Mouse (Mus musculus) erythroblast, embryonic 14.5 days (primary cell): ENCODE measurements around the gene Gm49380. TPM values are rescaled to one million over a fixed set of nuclear protein-coding genes. Genes with fewer than 3 reads are reported as not detected.

ENCODE experiments used
- H3K27me3 ChIP-seq: 2 replicates; pipeline ENCODE4 v1.6.1; 2012; ENCODE audit warnings: inconsistent platforms; ENCODE audit not compliant: control insufficient read depth
- H3K36me3 ChIP-seq: 2 replicates; pipeline ENCODE4 v1.6.1; 2012; ENCODE audit warnings: mild to moderate bottlenecking, inconsistent platforms; ENCODE audit not compliant: control insufficient read depth
- H3K4me1 ChIP-seq: 2 replicates; pipeline ENCODE4 v1.6.1; 2012; ENCODE audit warnings: inconsistent platforms; ENCODE audit not compliant: control insufficient read depth
- H3K4me3 ChIP-seq: replicated peaks from 2 replicates; pipeline ENCODE3; 2012; ENCODE audit warnings: moderate library complexity, mild to moderate bottlenecking, inconsistent platforms
- H3K9me3 ChIP-seq: 2 replicates; pipeline ENCODE4 v1.6.1; 2012; ENCODE audit warnings: low read length, inconsistent platforms, mixed read lengths; ENCODE audit not compliant: control insufficient read depth
- GATA1 ChIP-seq: IDR thresholded peaks from 2 replicates; pipeline ENCODE4 v1.6.1; 2012; ENCODE audit warnings: low read length, inconsistent platforms, mixed read lengths
- TAL1 ChIP-seq: IDR thresholded peaks from 3 replicates; pipeline ENCODE4 v1.6.1; 2012; ENCODE audit warnings: low read length, inconsistent platforms, mixed read lengths
- polyA plus RNA-seq: library from polyadenylated mRNA; stranded (reverse); fragments of >175 nt; gene quantifications from 2 replicates; pipeline ENCODE4 v1.2.3, GENCODE M21; 2012

The Gm49380 gene
- polyA plus RNA-seq, 1 experiment, result not detected

DNA sequence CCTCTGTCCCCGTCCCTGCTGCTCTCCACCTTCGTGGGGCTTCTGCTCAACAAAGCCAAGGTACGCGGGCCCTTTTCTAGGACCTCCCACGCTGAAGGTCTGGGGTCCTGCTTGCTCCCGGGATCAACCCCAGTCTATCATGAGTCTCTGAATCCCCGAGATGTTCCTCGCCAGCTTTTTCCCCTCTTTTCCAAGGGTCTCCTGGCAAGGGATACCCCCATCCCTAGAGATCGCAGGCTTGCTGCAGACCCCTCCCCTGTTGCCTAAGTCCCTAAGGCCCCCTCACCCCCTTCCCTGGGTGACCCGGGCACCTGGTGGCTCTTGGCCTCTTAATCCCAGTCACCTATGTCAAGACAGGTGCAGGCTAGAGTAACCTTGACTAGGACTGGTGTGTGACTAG lies 28.0 kb downstream of the Gm49380 start:
- Histone ChIP-seq H3K36me3 (no peaks in the 10 kb centered on the region), H3K4me1 (peaks cover 19% of the 10 kb centered on the region), H3K9me3 (no peaks in the 10 kb centered on the region), H3K4me3 (peak overlapping the region; percentile 59), H3K27me3 (peaks cover 81% of the 10 kb centered on the region)
- TF ChIP-seq GATA1 (no peak), TAL1 (no peak)

DNA sequence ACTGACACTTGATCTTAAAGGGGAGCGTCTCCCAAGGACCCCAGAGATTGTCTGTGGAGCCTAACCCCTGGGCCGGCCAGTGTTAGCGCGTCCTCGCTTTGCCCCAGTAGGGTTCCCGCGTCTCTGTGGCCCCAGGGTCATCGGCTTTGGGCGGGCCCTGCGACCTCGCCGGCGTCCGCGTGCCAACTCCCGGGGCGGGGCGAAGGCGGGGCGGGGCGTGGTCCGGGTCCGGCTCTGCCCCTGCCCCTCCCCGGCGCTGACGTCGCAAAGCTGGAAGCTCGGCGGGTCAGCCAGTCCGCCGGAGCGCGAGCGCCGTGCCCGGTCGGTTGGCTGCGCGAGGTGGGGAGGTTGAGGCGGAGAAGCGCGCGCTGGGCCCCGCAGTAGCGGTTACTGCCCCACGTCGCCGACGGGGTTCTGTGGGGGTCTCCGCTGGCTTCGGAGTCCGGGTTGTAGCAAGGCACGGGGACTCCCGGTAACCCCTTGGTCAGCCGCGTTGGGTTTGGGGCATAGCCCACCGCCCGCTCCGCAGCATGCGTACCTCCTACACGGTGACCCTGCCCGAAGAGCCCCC lies 28.6 kb downstream of the Gm49380 start:
- Histone ChIP-seq H3K27me3 (peaks cover 81% of the 10 kb centered on the region), H3K4me1 (peaks cover 19% of the 10 kb centered on the region), H3K36me3 (no peaks in the 10 kb centered on the region), H3K4me3 (peak overlapping the region; percentile 59), H3K9me3 (no peaks in the 10 kb centered on the region)
- no peak for TF ChIP-seq GATA1
- TF ChIP-seq TAL1, result no peak

DNA sequence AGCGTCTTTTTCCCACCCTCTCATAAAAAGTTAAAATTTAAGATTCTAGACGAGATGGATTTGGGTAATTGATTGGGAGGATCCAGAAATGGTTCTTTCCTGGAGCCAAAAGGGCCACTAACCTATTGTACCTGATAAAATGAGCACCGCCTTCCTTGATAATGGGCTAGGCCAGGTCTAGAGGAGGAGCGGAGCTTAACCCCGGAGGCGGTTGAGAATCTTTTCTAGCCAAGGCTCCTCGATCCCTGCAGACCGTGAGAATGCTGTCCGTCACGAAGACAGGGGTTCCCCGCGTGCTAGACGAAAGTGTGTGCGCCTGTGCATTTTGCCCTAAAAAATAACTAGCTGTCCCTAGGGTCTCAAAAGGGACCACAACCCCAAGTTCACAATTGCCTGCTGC lies 29.1 kb downstream of the Gm49380 start:
- H3K4me1 ChIP-seq, result peaks cover 19% of the 10 kb centered on the region
- no peaks in the 10 kb centered on the region for H3K36me3 ChIP-seq
- no peak for TF ChIP-seq GATA1
- TF ChIP-seq TAL1, result no peak
- H3K27me3 ChIP-seq, result peaks cover 79% of the 10 kb centered on the region
- no peaks in the 10 kb centered on the region for H3K9me3 ChIP-seq
- peak overlapping the region; percentile 59 for H3K4me3 ChIP-seq

DNA sequence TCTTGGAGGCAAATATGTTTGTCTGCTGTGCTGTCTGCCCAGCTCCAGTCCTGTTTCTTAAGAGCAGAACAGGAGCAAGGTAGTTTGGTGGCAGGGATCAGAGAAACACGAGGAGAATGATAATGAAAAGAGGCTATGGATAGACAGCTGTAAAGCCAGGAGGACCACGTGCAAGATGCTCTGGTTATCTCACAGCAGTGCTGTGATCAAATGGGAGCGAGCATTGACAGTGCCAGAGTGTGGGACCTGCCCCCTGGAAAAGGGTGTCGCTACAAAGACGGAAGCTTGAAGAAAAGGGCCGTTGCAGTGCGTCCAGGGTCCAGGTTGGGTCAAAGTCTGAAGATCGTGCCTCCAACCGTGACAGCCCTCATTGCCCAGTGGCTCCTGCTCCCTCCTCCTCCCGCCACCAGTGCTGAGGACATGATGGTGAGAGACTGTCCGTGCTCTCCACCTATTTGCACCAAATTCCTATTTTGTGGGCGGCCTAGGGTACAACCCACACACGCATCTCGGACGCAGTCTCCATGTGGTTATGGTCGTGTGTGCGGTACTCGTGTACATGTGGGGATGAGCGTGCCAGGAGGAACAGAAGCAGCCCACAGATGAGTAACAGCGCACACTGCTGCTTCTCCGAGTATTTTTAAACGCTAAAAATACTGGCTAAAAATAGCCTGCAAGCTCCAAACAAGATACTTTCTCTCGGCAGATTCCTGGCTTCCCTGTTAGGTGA lies 29.7 kb downstream of the Gm49380 start:
- peaks cover 19% of the 10 kb centered on the region for H3K4me1 ChIP-seq
- TF ChIP-seq TAL1 (no peak), GATA1 (no peak)
- H3K27me3 ChIP-seq, result peaks cover 72% of the 10 kb centered on the region
- no peaks in the 10 kb centered on the region for H3K36me3 ChIP-seq
- H3K9me3 ChIP-seq, result no peaks in the 10 kb centered on the region
- H3K4me3 ChIP-seq, result peak overlapping the region; percentile 19

DNA sequence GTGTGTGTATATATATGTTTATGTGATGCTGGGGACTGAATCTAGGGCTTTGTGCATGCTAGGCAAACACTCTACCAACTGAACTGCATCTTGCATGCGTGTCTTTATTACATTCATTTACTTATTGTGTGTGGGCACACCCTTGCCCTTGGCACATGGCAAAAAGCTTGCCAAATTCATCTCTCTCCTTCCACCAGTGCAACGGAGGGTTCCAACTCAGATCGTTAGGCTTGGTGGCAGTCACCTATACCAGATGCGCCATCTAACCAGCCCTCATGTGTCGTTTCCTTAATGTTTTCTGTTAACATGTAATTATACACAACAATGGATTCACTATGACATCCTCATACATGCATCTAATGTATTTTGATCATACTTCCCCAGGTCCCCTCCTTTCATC lies 31.0 kb downstream of the Gm49380 start:
- H3K36me3 ChIP-seq, result no peaks in the 10 kb centered on the region
- H3K9me3 ChIP-seq, result no peaks in the 10 kb centered on the region
- peaks cover 19% of the 10 kb centered on the region for H3K4me1 ChIP-seq
- H3K27me3 ChIP-seq, result peaks cover 61% of the 10 kb centered on the region
- H3K4me3 ChIP-seq, result no peak overlapping the region
- TF ChIP-seq GATA1 (no peak), TAL1 (no peak)

DNA sequence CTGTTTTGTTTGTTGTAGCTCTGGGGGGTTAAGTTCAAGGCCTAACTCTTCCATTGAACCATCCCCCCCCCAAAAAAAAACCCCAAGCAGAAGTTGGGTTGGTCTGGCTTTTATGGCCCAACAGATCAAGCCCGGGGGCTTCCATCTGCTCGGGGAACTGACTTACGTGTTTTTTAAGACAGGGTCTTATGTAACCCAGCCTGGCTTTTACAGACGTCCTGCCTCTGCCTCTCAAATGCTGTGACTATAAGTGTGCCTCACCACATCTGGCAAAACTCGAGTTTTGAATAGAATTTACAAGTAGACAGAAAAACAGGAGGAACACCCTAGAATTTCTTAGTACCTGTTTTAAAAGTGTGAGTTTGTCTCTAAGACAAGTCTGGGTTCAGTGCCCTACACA lies 31.7 kb downstream of the Gm49380 start:
- TF ChIP-seq GATA1, result no peak
- TF ChIP-seq TAL1, result no peak
- no peaks in the 10 kb centered on the region for H3K9me3 ChIP-seq
- no peak overlapping the region for H3K4me3 ChIP-seq
- no peaks in the 10 kb centered on the region for H3K36me3 ChIP-seq
- H3K4me1 ChIP-seq, result peaks cover 19% of the 10 kb centered on the region
- H3K27me3 ChIP-seq, result peaks cover 54% of the 10 kb centered on the region

DNA sequence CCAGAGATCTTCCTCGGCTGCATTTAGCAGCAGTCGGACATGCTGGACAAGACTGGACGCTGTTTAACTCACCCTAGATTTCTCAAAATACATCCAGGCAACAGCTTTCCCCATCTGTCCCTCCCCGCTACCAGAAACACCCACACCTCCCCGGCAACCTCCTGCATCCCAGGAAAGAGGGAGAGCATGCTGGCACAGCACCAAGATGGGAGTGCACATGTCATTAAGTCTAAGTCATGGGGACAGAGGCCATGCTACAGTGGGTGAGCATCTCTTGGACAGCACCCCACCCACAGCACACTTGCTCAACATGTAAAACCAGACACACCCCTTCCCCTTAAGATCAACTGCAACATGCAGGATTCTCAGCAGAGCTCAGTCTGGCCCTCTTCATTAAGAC lies 32.3 kb downstream of the Gm49380 start:
- TF ChIP-seq TAL1, result no peak
- TF ChIP-seq GATA1, result no peak
- H3K9me3 ChIP-seq, result no peaks in the 10 kb centered on the region
- H3K4me1 ChIP-seq, result peaks cover 19% of the 10 kb centered on the region
- no peaks in the 10 kb centered on the region for H3K36me3 ChIP-seq
- H3K27me3 ChIP-seq, result peaks cover 49% of the 10 kb centered on the region
- H3K4me3 ChIP-seq, result no peak overlapping the region

DNA sequence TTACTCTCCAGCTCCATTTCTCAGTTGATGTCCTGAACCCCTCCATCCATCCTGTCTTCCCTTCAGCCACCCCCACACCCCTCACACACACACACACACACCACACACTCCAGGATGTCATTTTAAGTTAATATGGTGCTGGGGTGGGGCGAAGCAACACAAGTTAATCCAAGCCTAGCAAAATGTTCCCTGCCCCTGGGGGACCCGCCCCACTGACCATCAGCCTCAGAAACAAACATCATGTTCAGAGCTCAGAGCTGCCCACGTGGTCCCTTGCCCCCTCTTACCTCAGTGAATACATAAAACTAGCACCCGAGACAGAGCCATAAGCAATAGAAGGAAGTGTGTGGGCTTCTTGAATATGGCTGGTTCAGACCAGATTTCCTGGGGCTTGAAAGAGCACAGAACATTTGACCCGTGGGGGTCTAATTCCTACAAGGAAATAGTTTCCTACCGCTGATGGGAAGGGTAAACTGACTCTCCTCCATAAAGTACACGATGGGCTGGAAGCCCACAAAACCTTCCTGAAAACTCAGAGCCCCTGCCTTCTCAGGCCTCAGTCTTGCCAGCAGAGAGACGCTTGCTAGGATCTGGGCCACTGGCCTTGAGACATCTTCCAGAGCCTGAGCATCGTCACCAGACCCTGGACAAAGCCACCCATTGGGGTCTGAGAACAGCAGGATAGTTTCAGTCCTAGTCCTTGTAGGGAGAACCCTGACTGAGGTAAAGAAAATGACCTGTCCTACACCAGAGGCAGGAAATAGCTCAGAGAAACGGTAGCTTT lies 33.1 kb downstream of the Gm49380 start:
- H3K36me3 ChIP-seq, result no peaks in the 10 kb centered on the region
- peaks cover 41% of the 10 kb centered on the region for H3K27me3 ChIP-seq
- no peaks in the 10 kb centered on the region for H3K9me3 ChIP-seq
- H3K4me1 ChIP-seq, result peaks cover 16% of the 10 kb centered on the region
- no peak for TF ChIP-seq GATA1
- no peak for TF ChIP-seq TAL1
- H3K4me3 ChIP-seq, result no peak overlapping the region

DNA sequence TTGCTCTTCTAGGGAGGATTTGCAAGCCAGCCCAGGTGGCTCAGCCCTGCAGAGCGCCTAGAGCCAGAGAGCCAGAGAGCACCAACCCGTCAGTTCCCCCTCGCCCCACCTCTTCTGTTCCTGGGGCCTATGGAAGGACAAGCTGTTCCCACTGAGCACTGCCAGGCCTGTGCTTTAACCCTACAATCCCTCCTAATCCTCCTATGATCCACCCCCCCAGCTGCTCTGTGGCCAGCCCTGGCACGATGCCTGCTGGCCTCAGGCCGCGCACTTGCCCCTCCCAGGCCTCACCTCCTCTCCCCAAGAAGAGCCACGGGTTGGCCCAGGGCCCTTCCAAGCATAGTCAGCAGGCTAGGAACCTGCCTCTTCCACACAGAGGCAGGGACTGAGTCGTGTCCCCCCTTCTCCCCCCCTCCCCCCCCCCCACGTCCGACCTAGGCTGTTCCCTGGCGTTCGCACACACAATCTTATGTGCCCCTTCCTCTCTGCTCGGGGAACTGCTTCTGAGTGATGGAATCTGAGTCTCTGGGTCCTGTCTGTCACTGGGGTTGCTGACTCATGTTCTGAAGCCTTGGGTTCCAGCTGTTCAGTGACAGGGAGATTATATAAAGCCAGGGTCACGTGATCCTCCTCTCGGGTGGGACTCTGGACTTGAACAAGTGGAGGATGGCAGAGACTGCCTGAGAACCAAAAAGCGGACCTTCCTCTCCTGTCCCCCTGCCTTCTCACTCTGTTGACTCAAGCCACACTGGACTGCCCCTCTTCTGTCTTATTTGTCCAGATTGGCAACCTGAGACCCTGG lies 34.1 kb downstream of the Gm49380 start:
- H3K4me1 ChIP-seq, result peaks cover 6% of the 10 kb centered on the region
- H3K36me3 ChIP-seq, result no peaks in the 10 kb centered on the region
- no peak overlapping the region for H3K4me3 ChIP-seq
- H3K9me3 ChIP-seq, result no peaks in the 10 kb centered on the region
- peaks cover 31% of the 10 kb centered on the region for H3K27me3 ChIP-seq
- TF ChIP-seq TAL1, result no peak
- TF ChIP-seq GATA1, result no peak
